Mouse (Mus musculus): ENCODE results near the gene Rabl6.

GRCm38 (mm10) chr2:25579737-25580460, 28.4 kb downstream of the Rabl6 start:
- TF ChIP-seq CTCF (IDR thresholded peaks at IDR 0.05; ENCODE audit: control insufficient read depth, insufficient read depth, low read length) = peak; percentile 55
- TF ChIP-seq POLR2A (IDR thresholded peaks at IDR 0.05; ENCODE audit: borderline replicate concordance, control insufficient read depth, low read depth, low read length) = no peak
